Mouse (Mus musculus): ENCODE results near the gene Fig4.

GRCm38 (mm10) chr10:41183975-41184374 is 119.1 kb downstream of the Fig4 start:
- TF ChIP-seq CTCF (IDR thresholded peaks at IDR 0.05; ENCODE audit: low read depth) (no peak), EP300 (optimal IDR thresholded peaks at IDR 0.05) (no peak)

All from stomach, postnatal 0 days (tissue).